Mouse (Mus musculus): Measurements from ENCODE around the gene Fgf4. TPM values are rescaled to one million over a fixed set of nuclear protein-coding genes. Genes with fewer than 3 reads are reported as not detected.
A peak's percentile ranks its signal among the peaks of the same experiment; 100 is the strongest.
"Not testable (repeated sequence)": the region's sequence is repeated elsewhere in the genome, so short reads cannot be mapped to it uniquely, and the experiment has no call there.

Fgf4 gene
- polyA plus RNA-seq, 1 experiment from 2014 or later = not detected

GRCm38 (mm10) chr7:144867602-144868001 lies 20.4 kb downstream of the Fgf4 start:
- H3K36me3 ChIP-seq = no peaks in the 10 kb centered on the region
- WGBS = 86% methylated on average over 8 of the region's 8 CpGs
- H3K4me1 ChIP-seq = no peaks in the 10 kb centered on the region
- no peak overlapping the region for H3K27ac ChIP-seq (replicated peaks)
- no peak for ATAC-seq (ENCODE audit: low FRiP score)
- H3K9me3 ChIP-seq (replicated peaks) = no peaks in the 10 kb centered on the region
- H3K4me3 ChIP-seq (replicated peaks) = no peak overlapping the region
- H3K27me3 ChIP-seq (replicated peaks) = peaks cover 48% of the 10 kb centered on the region
- H3K4me2 ChIP-seq = no peak overlapping the region
- no peak overlapping the region for H3K9ac ChIP-seq (replicated peaks)

GRCm38 (mm10) chr7:144872420-144872819 lies 25.3 kb downstream of the Fgf4 start:
- H3K27me3 ChIP-seq (replicated peaks) = peaks cover 4% of the 10 kb centered on the region
- ATAC-seq (ENCODE audit: low FRiP score) = no peak
- WGBS = 77% methylated on average over 4 of the region's 4 CpGs

GRCm38 (mm10) chr7:144873160-144873559 lies 26.0 kb downstream of the Fgf4 start:
- no peaks in the 10 kb centered on the region for H3K36me3 ChIP-seq
- no peak overlapping the region for H3K4me2 ChIP-seq
- ATAC-seq (ENCODE audit: low FRiP score) = no peak
- no peak overlapping the region for H3K4me3 ChIP-seq (replicated peaks)
- H3K9ac ChIP-seq (replicated peaks) = no peak overlapping the region
- 79% methylated on average over 4 of the region's 4 CpGs for WGBS
- H3K9me3 ChIP-seq (replicated peaks) = no peaks in the 10 kb centered on the region
- no peak overlapping the region for H3K27ac ChIP-seq (replicated peaks)
- no peaks in the 10 kb centered on the region for H3K4me1 ChIP-seq
- H3K27me3 ChIP-seq (replicated peaks) = no peaks in the 10 kb centered on the region

More at GRCm38 (mm10) chr7:144872420-144872819, 25.3 kb downstream of the Fgf4 start:
- Histone ChIP-seq H3K4me3 (replicated peaks) (no peak overlapping the region), H3K4me1 (no peaks in the 10 kb centered on the region), H3K4me2 (no peak overlapping the region), H3K9ac (replicated peaks) (no peak overlapping the region), H3K36me3 (no peaks in the 10 kb centered on the region), H3K27ac (replicated peaks) (no peak overlapping the region), H3K9me3 (replicated peaks) (no peaks in the 10 kb centered on the region)

- Histone ChIP-seq H3K36me3 (no peaks in the 10 kb centered on the region), H3K4me3 (replicated peaks) (no peak overlapping the region), H3K27ac (replicated peaks) (no peak overlapping the region), H3K4me1 (no peaks in the 10 kb centered on the region), H3K27me3 (replicated peaks) (no peaks in the 10 kb centered on the region), H3K4me2 (no peak overlapping the region), H3K9me3 (replicated peaks) (no peaks in the 10 kb centered on the region), H3K9ac (replicated peaks) (no peak overlapping the region)
- no peak for ATAC-seq (ENCODE audit: low FRiP score)
- WGBS = 69% methylated on average over 4 of the region's 4 CpGs
Measured at GRCm38 (mm10) chr7:144874226-144874625, 27.1 kb downstream of the Fgf4 start.

- no peak overlapping the region for H3K4me2 ChIP-seq
- WGBS = 89% methylated on average over 1 of the region's 1 CpGs
- H3K27me3 ChIP-seq (replicated peaks) = no peaks in the 10 kb centered on the region
- no peaks in the 10 kb centered on the region for H3K36me3 ChIP-seq
- no peak overlapping the region for H3K27ac ChIP-seq (replicated peaks)
- no peaks in the 10 kb centered on the region for H3K9me3 ChIP-seq (replicated peaks)
- H3K4me3 ChIP-seq (replicated peaks) = no peak overlapping the region
- H3K4me1 ChIP-seq = no peaks in the 10 kb centered on the region
- no peak for ATAC-seq (ENCODE audit: low FRiP score)
- no peak overlapping the region for H3K9ac ChIP-seq (replicated peaks)
Measured at GRCm38 (mm10) chr7:144878401-144878800, 31.2 kb downstream of the Fgf4 start.

- ATAC-seq (ENCODE audit: low FRiP score) = no peak
- 39% methylated on average over 2 of the region's 2 CpGs for WGBS
- Histone ChIP-seq H3K9me3 (replicated peaks) (no peaks in the 10 kb centered on the region), H3K4me2 (no peak overlapping the region), H3K9ac (replicated peaks) (no peak overlapping the region), H3K27me3 (replicated peaks) (no peaks in the 10 kb centered on the region), H3K36me3 (no peaks in the 10 kb centered on the region), H3K4me3 (replicated peaks) (no peak overlapping the region), H3K27ac (replicated peaks) (no peak overlapping the region), H3K4me1 (no peaks in the 10 kb centered on the region)
Measured at GRCm38 (mm10) chr7:144883106-144883505, 35.9 kb downstream of the Fgf4 start.

GRCm38 (mm10) chr7:144887672-144888071 lies 40.5 kb downstream of the Fgf4 start:
- Histone ChIP-seq H3K27me3 (replicated peaks) (peaks cover 16% of the 10 kb centered on the region), H3K4me3 (replicated peaks) (no peak overlapping the region), H3K27ac (replicated peaks) (no peak overlapping the region), H3K9ac (replicated peaks) (no peak overlapping the region), H3K4me2 (no peak overlapping the region), H3K36me3 (no peaks in the 10 kb centered on the region), H3K9me3 (replicated peaks) (no peaks in the 10 kb centered on the region), H3K4me1 (no peaks in the 10 kb centered on the region)
- WGBS = 84% methylated on average over 2 of the region's 2 CpGs
- ATAC-seq (ENCODE audit: low FRiP score) = no peak

- H3K27me3 ChIP-seq (replicated peaks) = peaks cover 16% of the 10 kb centered on the region
- no peak for ATAC-seq (ENCODE audit: low FRiP score)
- no peaks in the 10 kb centered on the region for H3K4me1 ChIP-seq
- H3K9ac ChIP-seq (replicated peaks) = no peak overlapping the region
- no peak overlapping the region for H3K27ac ChIP-seq (replicated peaks)
- no peak overlapping the region for H3K4me2 ChIP-seq
- no peak overlapping the region for H3K4me3 ChIP-seq (replicated peaks)
- WGBS = 11% methylated on average over 18 of the region's 18 CpGs
- no peaks in the 10 kb centered on the region for H3K36me3 ChIP-seq
- H3K9me3 ChIP-seq (replicated peaks) = no peaks in the 10 kb centered on the region
Measured at GRCm38 (mm10) chr7:144888564-144889299, 41.6 kb downstream of the Fgf4 start.

- H3K27ac ChIP-seq (replicated peaks); ATAC-seq (ENCODE audit: low FRiP score); H3K9me3 ChIP-seq (replicated peaks); H3K4me2 ChIP-seq; H3K9ac ChIP-seq (replicated peaks); H3K36me3 ChIP-seq; H3K4me3 ChIP-seq (replicated peaks): not testable (repeated sequence)
- 100% methylated on average over 1 of the region's 1 CpGs for WGBS
- Histone ChIP-seq H3K4me1 (peaks cover 13% of the 10 kb centered on the region), H3K27me3 (replicated peaks) (peaks cover 23% of the 10 kb centered on the region)
Measured at GRCm38 (mm10) chr7:144890661-144891060, 43.5 kb downstream of the Fgf4 start.

- H3K27me3 ChIP-seq (replicated peaks) = peaks cover 34% of the 10 kb centered on the region
- no peak for ATAC-seq (ENCODE audit: low FRiP score)
- WGBS = 85% methylated on average over 2 of the region's 2 CpGs
- H3K9ac ChIP-seq (replicated peaks) = no peak overlapping the region
- no peaks in the 10 kb centered on the region for H3K9me3 ChIP-seq (replicated peaks)
- H3K36me3 ChIP-seq = no peaks in the 10 kb centered on the region
- H3K4me1 ChIP-seq = peaks cover 24% of the 10 kb centered on the region
- H3K4me2 ChIP-seq = no peak overlapping the region
- H3K27ac ChIP-seq (replicated peaks) = no peak overlapping the region
- no peak overlapping the region for H3K4me3 ChIP-seq (replicated peaks)
Measured at GRCm38 (mm10) chr7:144891863-144892262, 44.7 kb downstream of the Fgf4 start.

GRCm38 (mm10) chr7:144892322-144892721 lies 45.2 kb downstream of the Fgf4 start:
- peaks cover 29% of the 10 kb centered on the region for H3K4me1 ChIP-seq
- H3K4me2 ChIP-seq = no peak overlapping the region
- peaks cover 38% of the 10 kb centered on the region for H3K27me3 ChIP-seq (replicated peaks)
- no peaks in the 10 kb centered on the region for H3K36me3 ChIP-seq
- H3K4me3 ChIP-seq (replicated peaks) = no peak overlapping the region
- H3K9ac ChIP-seq (replicated peaks) = no peak overlapping the region
- no peak overlapping the region for H3K27ac ChIP-seq (replicated peaks)
- no peaks in the 10 kb centered on the region for H3K9me3 ChIP-seq (replicated peaks)
- WGBS = 54% methylated on average over 6 of the region's 6 CpGs
- ATAC-seq (ENCODE audit: low FRiP score) = no peak

- 3% methylated on average over 5 of the region's 5 CpGs for WGBS
- ATAC-seq (ENCODE audit: low FRiP score) = no peak
- peaks cover 32% of the 10 kb centered on the region for H3K4me1 ChIP-seq
- no peak overlapping the region for H3K9ac ChIP-seq (replicated peaks)
- H3K27ac ChIP-seq (replicated peaks) = no peak overlapping the region
- H3K9me3 ChIP-seq (replicated peaks) = no peaks in the 10 kb centered on the region
- peak overlapping the region; percentile 93; the same call in 1 of the 2 replicates for H3K4me2 ChIP-seq
- no peak overlapping the region for H3K4me3 ChIP-seq (replicated peaks)
- no peaks in the 10 kb centered on the region for H3K36me3 ChIP-seq
- peaks cover 46% of the 10 kb centered on the region for H3K27me3 ChIP-seq (replicated peaks)
Measured at GRCm38 (mm10) chr7:144894191-144894590, 47.0 kb downstream of the Fgf4 start.

All from neural tube, embryonic 15.5 days (tissue).